Mouse (Mus musculus): ENCODE measurements around the gene Pde1a.
"Not testable (repeated sequence)": the region's sequence is repeated elsewhere in the genome, so short reads cannot be mapped to it uniquely, and the experiment has no call there.

The Pde1a gene

DNA sequence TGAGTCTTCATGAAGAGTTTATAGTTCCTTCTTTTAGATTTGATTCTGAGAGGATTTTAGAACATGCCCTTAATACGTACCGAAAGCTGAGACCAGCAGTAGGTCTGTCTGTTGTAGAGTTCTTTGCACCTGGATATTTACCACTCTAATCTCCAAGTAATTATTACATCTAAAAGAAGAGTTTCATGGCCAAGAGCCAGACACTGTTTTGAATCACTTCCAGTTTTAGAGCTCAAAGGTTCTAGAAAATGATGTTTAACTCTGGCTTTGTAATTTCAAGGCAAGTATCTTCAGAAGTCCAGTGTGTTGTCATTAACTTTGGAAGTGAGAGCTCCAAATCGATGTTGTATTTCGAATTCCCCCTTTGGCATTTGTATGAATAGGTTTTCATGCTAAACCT, 167.8 kb downstream of the Pde1a start:
- no peak for DNase-seq (ENCODE audit: low spot score in 2 of 2)

DNA sequence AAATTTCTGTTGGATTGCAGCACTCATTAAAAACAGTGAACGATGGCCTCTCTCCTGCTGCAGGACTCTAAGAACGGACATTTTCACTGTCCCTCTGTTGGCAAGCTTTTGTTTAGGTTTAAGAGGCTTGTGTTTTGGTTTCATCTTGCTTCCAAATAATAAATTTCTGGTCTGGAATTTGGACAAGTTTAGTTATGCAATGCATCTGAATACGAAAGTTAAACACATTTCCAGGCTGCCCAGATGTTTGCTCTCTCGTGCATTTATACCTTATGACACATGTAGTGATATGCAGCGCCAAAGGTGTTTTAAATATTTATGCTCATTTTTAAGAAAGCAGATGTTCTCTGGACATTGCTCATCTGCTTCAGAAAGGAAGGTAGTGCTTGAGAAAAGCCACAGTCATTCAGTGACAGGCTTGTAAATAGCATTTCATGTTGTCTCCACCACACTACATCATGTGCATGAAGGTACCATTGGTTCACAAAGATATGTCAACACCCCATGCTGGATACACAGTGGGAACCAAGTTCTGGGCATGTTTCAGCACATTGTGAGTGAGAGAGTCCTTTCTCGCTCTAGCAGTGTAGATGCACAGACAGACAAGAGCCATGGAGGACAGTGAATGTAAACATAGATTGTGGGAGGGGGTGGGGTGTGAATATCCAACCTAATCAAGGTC, 171.5 kb downstream of the Pde1a start:
- no peak for DNase-seq (ENCODE audit: low spot score in 2 of 2)

DNA sequence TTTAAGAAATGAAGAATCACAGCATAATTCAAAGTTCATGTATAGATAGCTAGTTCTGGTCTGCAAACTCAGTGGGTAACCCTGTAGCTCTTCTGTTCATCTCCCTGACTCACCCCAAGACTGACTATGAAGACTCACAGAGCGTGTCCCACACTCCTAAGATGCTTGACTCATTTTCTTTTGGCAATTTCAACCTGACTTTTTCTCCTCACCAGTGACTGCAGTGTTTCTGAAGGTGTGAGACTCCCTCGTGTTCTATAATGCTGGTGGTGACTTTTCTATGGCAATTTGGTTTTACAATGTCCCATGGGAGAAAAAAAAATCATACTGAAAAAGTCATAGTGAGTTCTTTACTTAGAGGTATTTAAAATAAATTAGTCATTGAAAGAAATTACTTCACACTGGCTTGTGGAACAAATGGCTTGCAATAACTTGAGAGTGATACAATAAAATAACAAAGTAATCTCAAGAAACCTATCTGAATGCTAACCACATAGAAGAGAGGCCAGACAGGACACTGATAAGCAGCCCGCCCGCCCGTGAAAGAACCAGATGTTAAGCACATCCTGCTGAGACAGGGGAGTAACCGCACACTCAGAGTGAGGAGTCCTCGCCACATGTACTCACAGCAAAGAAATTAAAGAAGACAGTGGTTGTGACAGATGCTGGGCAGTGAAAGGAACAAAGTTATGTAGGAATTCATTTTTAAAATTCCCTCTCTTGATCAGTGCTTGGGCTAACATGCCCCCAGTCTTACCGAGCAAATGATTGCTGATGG, 183.2 kb downstream of the Pde1a start:
- no peak for DNase-seq (ENCODE audit: low spot score in 2 of 2)

DNA sequence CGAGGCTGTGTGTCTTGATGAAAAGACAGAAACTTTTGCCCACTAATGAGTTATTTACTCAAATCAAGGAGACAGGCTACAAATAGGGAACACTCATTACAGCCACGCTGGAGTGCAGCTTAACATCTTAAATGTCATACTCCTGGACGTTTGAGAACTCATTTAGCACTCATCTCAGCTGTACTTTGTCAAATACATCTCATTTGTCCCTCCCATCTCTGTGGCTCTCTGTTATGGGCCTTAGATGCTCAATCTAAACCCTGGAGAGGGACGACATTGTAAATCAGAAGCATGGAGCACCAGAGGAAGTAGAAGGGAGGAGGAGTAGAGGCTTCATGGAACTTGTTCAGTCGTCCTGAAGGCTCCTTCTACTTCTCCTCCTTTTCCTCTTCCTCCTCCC, 194.6 kb downstream of the Pde1a start:
- DNase-seq (ENCODE audit: low spot score in 2 of 2), result no peak

DNA sequence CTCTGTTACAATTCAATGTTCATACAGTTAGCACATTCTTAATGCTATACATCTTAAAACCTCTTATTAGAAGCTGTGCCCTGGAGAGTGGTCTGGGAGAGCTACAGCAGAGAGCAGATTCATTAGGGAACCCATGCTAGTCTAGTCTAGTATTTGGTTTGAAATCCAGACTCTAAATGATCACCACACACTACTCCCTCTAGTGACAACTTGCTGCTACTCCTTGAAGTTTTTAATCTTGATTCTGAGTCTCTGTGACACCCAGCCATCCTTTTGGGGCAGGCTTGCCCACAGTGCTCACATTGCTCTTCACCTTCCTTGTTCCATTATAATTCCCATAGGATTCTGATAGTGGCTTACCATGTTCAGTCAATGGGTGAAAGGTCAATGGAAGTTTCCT, 206.9 kb downstream of the Pde1a start:
- no peak for DNase-seq (ENCODE audit: low spot score in 2 of 2)

DNA sequence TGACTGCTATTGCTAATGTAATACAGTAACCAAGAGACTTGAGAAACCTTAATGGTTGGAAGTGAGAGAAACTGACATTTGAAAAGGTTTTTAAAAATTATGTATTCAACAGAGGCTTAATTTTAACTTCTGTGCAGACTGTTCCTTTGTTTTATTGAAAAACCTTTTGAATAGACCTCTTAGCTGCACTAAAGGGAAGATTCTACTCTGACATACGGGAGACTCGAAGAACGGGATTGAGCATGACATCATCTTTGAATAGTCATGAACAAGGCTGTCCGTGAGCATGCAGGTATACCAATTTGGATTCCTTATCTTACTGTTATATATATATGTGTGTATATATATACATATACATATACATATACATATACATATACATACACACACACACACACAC, 207.9 kb downstream of the Pde1a start:
- no peak for DNase-seq (ENCODE audit: low spot score in 2 of 2)

DNA sequence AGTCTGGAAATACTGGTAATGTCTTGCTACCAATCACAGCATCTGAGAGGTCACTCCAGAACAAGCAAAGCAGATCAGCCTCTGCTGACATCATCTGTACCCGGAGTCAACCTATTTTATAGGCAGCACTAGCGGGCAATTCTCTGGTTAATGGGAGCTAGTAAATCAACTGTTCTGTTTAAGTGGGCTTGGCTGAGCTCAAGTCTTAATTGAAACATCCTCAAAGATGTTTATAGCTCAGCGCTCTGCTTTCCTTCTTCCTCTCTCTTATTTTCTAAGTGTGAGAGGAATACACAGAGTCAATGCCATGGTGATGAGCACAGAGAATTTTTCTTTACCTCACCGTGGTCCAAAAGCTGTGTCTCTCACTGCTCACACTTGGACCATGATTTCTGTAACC, 208.8 kb downstream of the Pde1a start:
- DNase-seq (ENCODE audit: low spot score in 2 of 2), result no peak

DNA sequence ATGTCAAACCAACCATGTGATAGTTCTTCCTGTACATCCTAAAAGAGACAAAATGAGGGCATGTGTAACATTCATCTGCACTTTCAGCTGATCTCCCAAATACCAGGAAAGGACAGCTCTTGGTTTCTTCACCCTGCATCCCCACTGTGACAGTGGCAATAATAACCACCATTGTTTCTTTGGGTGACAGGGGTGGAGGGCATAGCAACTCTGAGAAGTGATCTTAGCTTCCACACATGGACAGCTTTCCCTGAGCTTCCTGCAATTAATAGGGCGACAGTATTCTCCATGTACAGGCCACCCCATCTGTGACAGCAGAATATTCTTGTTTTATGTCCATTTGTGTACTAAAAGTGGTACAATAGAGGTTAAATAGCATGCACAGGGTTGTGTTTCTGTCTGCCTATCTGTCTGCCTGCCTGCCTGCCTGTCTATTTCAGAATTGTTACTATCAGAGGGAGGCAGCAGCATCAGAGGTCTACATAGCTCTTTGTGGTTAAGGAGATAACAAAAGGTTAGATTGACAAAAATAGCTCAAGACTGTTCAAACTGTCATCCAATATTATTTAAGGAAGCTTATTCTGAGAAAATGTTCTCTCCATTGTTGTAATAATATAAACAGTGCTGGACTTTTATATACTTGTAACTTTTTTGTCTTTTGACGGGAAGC, 227.3 kb downstream of the Pde1a start:
- no peak for DNase-seq (ENCODE audit: low spot score in 2 of 2)

DNA sequence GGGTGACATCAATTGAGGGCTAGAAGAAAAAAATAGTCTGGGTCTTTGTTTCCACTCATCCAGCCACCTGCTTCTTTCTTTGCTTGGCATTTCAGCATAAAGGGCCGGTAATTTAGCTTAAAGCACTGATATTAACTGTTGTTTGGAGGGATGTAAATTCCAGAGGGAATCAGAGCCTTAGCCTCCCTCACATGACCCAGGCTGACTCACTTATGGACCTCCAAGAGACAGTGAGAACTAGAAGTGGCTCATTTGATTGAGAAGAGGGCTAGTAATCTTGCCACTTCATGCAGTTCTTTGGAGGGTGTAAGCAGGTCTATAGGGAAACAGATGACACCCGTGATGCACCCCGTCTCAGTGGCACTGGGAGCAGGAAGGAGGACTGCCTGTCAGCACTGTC, 230.7 kb downstream of the Pde1a start:
- no peak for DNase-seq (ENCODE audit: low spot score in 2 of 2)

DNA sequence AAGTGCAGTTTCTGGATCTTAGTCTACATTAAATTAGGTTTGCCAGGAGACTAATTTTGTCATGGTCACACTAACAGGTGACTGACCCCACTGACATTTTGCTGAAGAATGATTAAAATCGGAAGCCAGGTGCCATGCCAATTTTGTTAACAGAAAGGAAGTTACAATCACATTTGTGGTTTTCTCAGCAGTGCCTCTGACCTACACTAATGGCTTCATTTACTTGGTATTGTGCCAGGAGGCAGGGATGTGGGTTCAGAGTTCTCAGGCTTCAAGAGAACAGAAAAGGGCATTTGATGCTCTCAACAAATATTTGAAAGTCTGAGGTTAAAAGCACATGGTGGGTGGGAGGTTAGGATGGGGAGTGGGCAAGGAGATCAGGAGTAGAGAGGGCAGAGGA, 236.4 kb downstream of the Pde1a start:
- no peak for DNase-seq (ENCODE audit: low spot score in 2 of 2)

DNA sequence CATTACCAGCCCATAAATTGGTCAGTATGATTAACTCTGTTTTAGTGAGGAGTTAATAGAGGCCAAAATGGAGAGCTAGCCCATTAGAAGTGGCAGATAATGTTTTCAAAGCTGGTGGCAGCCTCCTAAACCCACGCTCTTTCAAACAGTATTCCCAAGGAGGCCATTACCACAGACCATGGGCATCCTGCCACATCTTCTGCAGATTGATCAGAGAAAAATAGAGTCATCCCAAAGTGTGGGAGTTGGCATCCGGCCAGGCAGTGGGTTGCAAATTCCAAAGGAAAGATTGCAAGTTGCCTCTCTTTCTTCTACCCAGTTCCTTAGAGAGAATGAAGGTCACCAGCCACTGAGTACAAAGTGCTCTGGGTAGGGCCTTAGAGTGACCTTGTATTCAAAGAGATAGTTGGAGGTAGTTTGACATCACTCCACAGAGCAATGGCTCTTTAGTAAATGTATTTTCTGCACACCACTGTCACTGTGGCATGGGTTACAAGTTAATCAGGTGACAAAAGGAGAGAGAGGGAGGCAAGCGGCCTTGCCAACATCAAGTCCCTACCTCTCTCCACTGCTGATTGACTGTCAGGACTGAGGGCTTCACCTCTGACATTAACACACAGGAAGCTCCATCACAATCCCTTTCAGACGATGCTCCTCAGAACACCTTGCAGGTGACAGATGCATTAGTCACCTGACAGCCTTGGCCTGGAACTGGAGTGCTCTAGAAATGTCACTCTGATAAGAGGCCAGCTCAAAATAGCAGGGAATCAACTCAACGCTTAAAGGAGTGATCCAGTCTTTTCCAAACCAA, 237.3 kb downstream of the Pde1a start:
- DNase-seq (ENCODE audit: low spot score in 2 of 2), result peak; percentile 47 to 66

DNA sequence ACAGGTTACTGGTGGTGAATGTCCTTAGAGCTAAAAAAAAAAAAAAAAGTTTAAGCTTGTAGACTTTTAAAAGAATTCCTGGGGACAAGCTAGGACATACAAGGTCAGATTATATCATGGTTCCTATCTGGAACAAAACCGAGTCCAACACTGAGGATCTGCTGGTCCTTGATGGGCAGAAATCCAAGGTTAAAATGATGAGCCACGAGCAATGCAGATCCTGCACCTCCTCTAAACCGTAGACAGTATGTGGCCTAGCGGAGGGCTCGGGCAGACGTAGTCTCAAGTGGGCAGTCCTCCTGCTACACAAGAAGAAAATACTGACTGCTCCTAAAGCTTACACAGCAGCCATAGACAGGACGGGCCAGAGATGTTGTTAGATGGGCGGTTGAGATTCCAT, 238.5 kb downstream of the Pde1a start:
- DNase-seq (ENCODE audit: low spot score in 2 of 2), result no peak

DNA sequence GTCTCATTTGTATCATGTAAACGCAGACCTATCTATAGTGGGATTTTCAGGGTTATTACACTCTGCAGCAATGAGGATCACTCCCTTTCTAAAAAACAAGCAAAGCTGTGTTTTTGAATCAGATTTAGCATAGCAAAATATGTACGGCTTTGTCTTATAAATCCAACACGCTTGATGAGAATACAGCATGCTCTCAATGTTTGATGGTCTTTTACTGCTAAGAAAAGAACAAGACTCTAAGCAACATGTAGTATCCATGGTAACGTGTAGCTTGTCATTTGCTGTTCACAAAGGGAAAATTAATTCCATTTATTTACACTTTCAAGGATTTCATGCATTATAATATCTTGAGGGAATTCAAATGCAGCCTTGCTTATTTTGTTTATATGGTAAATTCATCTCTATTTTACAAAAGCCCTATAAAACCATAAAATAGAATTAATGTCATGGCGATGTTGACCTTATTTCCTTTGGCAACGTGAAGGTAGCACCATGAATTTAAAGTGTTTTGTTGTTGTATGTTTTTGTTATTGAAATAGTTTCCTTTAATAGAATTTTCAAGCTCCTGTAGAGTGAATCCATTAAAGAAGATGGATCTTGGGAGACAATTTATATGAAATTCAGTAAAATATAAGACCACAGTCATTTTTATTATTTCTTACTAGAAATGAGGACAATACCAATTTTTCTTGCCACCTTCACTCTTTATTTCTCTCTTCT, 245.5 kb downstream of the Pde1a start:
- DNase-seq (ENCODE audit: low spot score in 2 of 2), result no peak

DNA sequence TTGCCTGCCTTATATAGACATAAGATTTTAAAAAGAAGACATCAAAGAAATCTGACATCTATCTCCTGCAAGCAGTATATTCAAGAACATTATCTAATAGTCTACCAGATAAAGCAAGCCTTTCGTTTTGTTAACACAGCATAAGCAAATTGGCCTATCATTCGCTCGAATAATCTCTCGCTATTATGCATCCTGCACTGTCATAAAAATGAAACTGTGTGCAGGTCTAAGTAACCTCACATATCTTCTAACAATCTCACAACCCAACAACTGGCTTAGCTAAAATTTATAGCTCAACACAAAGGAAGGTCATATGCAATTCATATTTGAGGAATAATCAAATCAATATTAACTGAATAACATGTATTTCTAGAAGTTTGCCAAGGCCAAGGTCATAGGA, 246.0 kb downstream of the Pde1a start:
- no peak for DNase-seq (ENCODE audit: low spot score in 2 of 2)

DNA sequence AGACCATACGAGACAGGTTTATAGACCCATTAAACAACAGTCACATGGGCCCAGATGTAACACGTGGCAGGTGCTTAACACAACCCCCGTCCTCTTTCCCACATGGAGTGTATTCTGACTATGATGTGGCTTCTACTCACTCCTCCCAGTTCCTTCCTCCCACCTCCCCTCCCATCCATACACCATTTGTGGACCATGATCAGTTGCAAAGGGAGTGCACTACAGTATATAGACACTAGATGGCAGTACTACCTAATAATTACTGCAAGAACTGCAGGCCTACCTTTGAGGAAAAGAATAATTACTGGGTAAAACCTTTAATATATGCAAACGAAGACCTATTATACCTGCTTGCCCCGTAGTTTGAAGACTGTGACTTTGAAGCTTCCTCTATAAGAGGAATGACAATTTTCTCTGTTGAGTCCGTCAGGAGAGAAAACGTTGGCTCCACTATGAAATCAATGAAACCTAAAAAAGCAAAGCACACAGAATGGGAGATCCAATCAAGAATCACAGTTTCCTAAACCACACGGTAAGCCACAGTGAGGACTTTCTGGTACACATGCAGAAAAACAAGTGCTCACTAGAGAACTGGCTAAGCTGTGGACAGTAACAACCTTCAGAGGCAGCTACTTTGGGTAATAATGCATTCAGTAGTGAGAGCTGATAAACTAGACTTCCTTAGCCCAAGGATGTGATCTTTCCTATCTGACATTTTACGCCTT, 263.8 kb downstream of the Pde1a start:
- no peak for DNase-seq (ENCODE audit: low spot score in 2 of 2)

DNA sequence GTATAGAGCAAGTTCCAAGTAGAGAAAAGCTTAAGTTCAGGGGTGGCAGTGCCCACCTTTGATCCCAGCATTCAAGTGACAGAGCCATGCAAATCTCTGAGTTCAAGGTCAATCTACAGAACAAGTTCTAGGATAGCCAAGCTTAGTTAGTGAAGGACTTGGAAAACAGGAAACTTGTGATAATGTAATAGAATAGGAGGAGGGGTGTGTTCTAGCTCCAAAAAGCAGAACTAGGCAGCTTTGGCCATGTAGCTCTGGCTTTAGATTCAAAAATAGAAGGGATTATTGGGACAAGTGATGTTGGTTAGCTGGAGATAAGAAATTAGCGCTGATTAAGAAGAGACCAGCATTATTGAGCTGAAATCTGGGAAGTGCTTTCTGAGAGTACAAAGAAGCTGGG, 272.4 kb downstream of the Pde1a start:
- no peak for DNase-seq (ENCODE audit: low spot score in 2 of 2)

DNA sequence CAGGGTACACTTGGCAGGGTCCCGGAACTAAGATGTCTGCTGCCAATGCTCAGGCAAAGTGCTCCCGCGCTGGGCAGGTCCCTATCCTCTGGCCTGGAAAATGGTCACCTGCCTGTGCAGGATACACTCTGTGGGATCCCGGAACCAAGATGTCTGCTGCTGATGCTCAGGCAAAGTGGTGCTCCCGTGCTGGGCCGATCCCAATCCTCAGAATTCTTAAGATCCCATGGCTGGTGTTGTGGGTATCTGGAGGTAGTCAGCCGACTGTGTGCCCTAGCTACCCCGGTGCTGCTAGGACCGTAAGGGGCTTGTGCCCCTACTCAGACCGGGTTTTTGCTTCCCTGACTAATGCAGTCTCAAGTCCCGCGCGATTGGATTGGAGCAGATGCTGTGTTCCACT, 281.9 kb downstream of the Pde1a start:
- DNase-seq (ENCODE audit: low spot score in 2 of 2), result not testable (repeated sequence)

DNA sequence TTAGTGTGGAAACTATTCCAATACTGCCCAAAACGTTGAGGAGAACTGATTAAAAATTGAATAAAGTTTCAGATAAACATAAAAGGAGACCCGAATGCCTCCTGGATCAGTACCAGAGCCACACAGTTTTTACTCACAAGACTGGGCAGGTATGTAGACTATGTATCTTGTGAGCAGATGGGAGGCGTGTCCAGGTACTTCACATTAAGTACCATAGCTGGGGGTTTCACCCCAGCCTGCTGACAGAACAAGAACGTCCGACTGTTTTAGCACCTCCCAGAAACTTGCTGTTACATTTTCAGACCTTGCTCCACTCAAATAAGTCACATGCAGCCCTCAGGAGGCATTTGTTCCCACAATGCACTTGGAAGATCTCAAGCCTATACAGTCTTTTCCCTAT, 289.7 kb downstream of the Pde1a start:
- DNase-seq (ENCODE audit: low spot score in 2 of 2), result no peak

DNA sequence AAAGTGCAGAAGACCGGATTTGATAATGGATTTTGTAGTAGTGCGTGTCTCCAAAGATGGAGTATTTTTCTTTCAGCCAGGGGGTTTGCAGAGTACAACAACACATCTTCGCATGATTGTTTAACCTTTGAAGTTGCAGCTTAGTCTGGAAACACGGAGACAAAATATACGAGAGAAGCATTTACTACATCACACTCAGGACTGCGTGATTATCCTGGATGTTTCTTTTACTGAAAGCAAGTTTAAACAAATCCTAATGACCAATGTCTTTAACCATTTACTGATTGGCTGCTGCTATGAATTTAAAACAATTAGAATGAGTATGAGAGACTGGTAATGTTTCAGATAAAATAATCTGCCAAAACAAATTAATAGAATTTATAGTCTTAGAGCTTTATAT, 290.2 kb downstream of the Pde1a start:
- DNase-seq (ENCODE audit: low spot score in 2 of 2), result no peak

DNA sequence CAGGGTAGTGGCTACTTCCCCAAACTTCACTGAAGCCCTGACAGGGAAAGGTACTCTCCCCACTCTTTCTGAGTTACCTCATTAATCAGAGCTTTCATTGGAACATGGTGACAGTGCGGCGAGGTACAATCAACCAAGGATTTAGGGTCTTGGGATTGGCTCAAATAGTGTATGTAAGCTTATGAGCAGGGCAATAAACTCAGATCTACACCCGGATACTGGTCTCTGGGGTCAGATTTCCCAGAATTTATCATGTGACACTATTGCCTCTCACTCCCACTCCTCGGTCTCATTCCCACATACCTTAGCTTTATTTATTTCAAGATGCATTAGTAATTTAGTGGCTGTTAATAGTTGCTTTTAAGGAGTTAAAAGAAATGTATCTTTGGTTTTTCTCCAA, 303.4 kb downstream of the Pde1a start:
- DNase-seq (ENCODE audit: low spot score in 2 of 2), result no peak

DNA sequence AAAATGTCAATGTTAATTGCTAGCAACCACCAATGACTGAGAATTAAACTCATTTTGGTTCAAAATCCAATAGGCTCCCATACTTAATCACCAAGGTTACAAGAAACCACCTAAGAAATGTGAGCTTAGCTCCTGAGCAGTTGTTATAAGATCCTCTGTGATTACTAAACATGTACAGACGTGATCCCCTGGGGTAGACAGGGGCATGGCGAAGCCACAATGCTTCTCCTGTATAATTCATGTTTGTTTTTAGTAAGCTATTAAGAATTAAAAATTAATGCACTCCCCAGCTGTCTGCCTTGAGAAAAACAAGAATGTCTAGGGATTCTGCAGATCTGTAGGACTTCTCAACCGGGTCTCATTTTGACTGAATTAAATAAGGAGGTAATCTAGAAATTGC, 309.7 kb downstream of the Pde1a start:
- no peak for DNase-seq (ENCODE audit: low spot score in 2 of 2)

Data from urinary bladder, postnatal 4 days (tissue).